Mouse (Mus musculus): ENCODE results near the gene Acox3.
A peak's percentile ranks its signal among the peaks of the same experiment; 100 is the strongest.
"Not testable (repeated sequence)": the region's sequence is repeated elsewhere in the genome, so short reads cannot be mapped to it uniquely, and the experiment has no call there.

Gene Acox3

DNA sequence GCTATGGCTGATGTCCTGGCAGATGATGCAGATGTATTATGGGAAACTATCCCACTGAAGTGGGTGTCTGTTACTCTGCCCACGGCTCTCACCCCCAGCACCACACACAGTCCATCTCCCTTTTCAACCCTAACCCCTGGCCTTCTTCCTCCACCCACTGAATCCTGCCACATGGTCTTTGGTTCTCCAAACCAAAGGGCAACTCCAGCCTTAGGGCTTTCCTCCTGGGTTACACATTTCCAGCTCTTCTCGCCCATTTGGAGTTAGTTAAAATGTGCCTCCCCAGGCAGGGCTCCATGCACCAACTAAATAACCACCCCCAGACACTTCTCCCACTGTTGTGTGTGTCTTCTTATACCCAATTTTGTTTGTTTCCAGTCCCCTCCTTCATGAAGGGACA is 4.4 kb upstream of the Acox3 start:
- no peak for DNase-seq

GRCm38 (mm10) chr5:35579247-35579893 is 3.5 kb upstream of the Acox3 start:
- no peak for DNase-seq

DNA sequence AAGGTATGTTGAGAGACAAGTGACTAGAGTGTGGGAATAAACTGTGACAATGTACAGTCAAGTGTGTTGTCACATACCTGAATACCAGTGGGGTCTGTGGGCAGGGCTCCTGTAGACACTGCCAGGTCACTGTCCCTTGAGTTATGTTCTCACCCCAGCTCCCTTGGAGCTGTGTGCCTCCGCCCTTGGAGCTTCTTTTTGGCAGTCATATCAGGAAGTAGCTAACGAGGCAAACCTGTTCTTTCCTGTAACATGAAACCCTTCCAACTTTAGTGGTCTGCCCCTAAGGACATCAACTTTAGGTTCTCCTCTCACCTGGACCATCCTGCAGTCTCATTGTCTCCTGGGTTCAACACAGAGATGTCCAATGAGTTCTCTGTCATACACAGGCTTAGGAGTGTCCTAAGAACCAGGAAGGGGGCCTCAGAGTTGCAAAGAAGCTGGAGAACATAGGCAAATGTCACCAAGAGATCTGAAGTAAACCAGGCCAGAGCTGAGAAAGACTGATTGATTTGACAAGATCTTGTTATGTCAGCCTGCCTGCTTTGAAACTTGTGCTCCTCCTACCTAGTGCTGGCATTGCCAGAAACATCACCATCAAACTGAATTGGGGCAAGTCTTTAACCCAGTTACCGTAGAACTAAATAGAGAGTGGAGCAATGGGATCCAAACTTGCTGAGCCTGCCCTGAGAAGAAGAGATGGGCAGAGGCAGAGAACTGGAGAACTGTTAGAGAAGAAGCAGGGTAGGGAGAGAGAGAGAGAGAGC is 2.5 kb upstream of the Acox3 start:
- DNase-seq, result no peak

GRCm38 (mm10) chr5:35583221-35583783 is 462 bp downstream of the Acox3 start:
- DNase-seq, result no peak

- DNase-seq, result not testable (repeated sequence)
Measured at GRCm38 (mm10) chr5:35584259-35584658, 1.4 kb downstream of the Acox3 start.

GRCm38 (mm10) chr5:35591497-35591896 is 8.7 kb downstream of the Acox3 start:
- no peak for DNase-seq

GRCm38 (mm10) chr5:35592081-35592736 is 9.4 kb downstream of the Acox3 start:
- no peak for DNase-seq

DNA sequence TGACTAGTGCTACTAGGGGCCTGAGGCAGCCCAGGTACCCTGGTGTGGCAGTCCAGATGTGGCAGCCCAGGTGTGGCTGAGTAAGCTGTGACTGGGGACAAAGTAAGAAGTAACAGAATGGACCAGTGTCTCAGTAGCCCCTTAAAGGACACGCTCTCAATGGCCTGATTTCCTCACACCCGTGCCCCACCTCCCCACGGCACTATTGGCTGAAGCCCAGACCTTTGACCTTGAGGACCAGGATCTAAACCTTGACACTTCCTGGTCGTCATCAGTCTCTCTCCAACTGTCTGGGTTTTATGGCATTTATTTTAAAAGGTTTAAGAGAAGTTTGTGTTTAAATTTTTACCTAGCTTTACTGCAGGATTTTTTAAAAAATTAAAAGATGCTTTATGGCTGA is 10.0 kb downstream of the Acox3 start:
- DNase-seq, result no peak

DNA sequence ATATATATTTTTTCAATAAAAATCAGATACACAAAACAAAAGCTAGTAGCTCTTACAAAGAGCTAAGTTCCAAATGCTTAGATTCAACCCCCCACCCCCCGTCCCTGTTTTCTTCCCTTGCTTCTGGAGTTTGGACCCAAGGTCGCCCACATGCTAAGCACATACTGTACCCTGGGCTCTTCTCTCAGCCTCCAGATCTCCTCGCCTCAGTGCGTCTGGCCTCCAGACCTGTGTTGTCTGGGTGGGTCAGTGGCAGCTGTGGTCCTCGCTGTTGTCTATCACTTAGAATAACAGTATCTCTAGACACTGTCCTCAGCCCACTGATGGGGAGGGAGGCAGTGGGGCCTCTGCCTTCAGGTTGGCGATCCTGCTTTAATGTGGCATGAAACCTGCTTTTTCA is 10.4 kb downstream of the Acox3 start:
- DNase-seq, result no peak

DNA sequence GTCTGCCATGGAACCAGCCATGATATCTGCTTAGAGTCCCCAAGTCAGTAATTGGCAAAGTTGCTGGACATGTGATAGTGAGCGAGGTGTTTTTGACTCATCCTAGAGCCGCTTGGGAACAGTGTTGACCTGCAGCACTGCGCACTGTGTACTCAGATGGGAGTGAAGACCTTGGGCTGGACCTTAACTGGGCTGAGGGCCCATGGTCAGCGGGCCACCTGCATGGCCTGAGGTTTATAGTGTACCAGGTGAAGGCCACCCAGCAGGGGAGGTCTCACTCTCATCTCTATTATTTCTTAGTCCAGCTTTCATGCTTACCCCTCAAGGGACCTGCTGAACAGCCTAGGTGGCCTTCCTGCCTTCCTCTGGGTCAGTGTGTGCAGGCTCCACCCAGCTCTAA is 11.9 kb downstream of the Acox3 start:
- DNase-seq, result no peak

DNA sequence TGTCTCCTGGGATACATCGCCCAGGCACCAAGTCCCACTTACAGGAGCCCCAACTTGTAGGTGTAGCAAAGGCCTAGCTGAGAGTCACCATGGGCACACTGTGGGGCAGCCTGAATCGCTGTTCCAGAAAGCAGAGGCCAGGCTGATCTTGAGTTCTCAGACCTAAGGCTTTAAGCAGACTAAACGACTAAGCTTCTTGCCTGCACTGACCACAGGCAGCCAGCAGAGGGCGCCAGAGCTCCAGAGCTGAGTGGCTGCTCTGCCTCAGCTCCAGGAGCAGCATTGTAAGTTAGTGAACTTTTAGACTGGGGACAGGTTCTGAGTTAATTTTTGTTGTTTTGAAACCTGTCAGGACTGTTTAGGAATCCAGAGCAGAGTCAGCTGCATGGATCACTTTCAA is 12.9 kb downstream of the Acox3 start:
- DNase-seq, result peak; percentile 84 to 88

DNA sequence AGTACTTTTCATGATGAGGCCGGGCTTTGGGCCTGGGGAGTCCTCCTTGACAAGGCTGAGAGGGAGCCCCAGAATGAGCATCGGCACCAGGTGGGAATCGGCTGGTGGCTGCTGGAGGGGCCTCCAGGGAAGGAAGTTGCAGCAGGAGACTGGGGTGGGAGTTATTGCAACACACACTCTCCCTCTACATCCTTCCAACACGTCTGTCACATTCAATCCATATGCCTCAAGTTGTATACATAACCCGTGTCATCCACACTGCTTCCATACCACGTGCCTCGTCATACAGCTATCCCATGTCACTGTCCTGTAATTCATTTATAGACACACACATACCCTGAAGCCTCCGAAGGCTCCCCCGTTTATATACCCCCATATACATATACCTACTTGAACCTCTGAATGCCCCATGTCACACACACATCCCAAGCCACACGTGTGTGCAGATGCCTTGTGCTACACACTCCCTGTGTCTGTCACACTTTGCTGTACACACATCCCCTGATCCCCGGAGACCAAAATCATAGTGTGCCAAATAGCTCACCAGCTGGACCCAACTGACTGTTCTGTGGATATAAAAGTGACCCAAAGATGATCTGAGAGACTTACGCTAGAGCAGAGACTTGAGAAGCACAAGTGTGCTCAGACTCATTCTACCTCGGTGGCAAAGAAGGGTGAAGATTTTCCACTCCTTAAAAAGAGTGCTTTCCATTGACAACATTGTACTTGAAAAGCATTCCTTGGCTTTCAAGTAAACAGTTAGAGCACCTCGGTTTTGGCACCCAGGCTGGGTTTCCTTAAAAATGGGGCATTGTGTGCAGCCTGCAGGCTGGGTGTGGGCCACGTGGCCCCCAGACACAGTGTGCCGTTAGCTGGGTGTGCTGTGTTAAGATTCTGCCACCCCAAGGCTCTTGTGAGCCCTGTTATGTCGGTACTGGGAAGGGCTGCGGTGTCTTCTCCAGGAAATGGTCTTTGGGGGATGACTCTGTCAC is 13.6 kb downstream of the Acox3 start:
- DNase-seq, result no peak

GRCm38 (mm10) chr5:35600233-35600632 is 17.4 kb downstream of the Acox3 start:
- DNase-seq, result no peak

DNA sequence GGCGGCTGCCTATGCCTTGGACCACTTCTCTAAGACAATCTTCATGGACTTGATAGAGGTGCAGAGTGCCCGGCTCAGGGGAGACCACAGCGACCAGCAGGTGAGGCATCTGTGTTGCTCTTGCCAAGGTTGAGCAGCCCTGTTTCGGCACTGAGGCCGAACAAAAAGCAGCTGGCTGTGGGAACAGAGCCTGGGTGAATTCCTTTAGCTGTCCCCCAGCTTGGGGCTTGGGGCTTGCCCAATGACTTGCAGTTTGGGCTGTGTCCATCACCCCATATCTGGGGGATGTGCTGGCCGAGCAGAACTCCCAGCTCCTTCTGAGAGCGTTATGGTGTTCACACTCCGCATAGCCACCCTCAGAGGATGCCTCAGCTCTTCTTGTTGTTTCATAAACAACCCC is 18.7 kb downstream of the Acox3 start:
- DNase-seq, result no peak

GRCm38 (mm10) chr5:35605355-35605754 is 22.5 kb downstream of the Acox3 start:
- no peak for DNase-seq

DNA sequence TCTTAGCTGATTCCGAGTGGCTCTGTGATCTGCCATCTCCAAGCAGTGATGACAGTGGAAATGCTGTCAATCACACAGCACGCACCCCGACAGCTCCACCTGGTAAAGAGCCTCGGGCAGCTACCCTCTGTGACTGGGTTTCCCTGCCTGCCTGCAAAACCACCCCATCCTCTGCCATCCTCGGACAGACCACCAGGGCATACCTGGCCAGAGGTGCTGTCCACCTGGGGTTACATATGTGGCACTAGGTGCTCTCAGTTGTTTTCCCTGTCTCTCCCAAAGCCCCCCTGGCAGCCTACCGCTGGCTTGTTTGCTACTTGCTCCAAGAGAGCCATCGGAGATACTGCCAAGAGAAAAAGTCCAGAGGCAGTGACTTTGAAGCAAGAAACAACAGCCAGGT is 24.0 kb downstream of the Acox3 start:
- DNase-seq, result no peak

DNA sequence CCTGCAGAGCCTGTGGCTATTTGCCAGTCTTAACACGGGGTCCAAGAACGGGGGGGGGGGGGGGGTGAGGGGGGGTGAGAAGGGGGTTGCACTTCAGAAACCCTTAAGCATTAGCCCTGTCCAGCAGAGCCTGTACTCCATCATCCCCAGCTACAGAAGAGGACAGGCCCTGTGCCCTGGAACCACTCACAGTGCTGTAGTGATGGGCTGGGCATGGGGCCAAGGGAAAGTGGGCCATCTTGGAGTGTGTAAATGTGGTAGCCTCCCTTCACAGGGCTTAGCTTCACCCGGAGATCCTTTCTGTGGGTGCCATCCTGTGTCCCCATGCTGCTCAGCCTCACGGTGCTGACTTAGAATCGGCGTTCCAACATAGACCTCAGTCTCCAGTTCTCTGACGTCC is 24.9 kb downstream of the Acox3 start:
- DNase-seq, result peak; percentile 66 to 68

DNA sequence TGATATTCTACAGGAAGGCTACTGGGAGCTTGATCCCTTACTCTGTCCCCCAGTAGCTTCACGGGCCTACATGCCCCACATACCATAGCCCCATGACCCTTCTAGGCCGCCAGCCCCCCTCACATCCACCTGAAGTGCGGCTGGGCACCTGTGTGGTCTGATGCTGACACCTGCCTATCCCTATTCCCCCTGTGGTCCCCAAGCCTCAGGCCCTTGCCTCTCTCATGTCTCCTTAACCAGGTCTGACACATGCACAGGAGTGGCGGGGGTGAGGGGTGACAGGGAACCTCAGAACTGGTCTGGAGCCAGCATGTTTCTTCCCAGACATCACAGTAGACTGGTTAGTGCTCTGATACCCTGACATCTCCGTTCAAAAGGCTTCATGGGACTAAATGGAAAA is 25.7 kb downstream of the Acox3 start:
- DNase-seq, result no peak

GRCm38 (mm10) chr5:35609381-35609780 is 26.5 kb downstream of the Acox3 start:
- peak in 1 of 2 experiments; percentile 42 for DNase-seq

DNA sequence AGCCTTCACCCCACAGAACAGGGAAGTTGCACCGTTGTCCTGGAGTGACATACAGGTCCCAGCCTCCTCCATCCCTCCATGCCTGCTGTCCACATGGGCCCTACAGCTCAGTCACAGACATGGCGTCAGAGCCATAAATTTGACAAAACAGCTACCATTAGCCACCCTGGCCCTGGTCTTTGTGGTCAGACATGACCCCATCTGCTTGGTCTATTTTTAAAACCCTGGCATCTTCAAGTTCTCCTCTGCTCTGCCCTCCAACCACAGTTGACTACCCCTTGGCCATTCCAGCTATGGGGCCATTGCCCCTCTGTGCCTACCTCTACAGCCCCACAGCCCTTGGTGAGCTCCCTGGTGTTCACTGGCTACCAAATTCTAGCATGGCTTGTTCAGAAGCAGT is 27.1 kb downstream of the Acox3 start:
- no peak for DNase-seq

DNA sequence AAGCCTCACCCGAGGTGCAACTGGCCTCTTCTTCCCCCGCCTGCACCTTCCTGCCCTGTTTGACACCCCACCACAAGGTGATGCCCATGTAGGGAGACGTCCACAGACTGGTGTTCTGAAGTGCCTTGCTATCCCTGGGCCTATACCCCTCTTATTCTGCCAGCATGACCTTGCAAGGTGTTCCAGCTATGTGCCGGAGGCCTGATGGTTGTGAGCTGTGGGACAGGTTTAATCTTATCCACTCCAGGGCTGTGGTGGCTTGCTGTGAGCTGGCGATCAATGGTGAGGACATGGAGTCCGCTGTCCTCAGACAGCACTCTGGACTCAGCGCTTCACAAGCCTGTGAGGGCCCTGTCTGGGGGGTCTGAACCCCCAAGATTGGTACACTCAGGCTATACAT is 27.5 kb downstream of the Acox3 start:
- no peak for DNase-seq

GRCm38 (mm10) chr5:35611170-35611569 is 28.3 kb downstream of the Acox3 start:
- DNase-seq, result peak; percentile 43 to 50

Measured in cerebellum, postnatal 10 days (tissue).